26 mouse cellular contexts compared by ENCODE assay signal in genomic region chr5:69721351-69722006, GRCm38 (mm10).
"Had no signal": no experiment of that assay in that cellular context is flagged by ENCODE, and none has a peak within 500 bp of the region (broad histone marks: within the 10 kb centered on the region; RNA-seq: fewer than 3 reads in every experiment).

No protein-coding gene starts in this region.

- H3K36me3 ChIP-seq: hindbrain, embryonic 10.5 days; hindbrain, embryonic 12.5 days; intestine, embryonic 15.5 days; limb, embryonic 10.5 days; limb, embryonic 12.5 days; liver, embryonic 13.5 days; liver, embryonic 15.5 days had no signal

- H3K27ac ChIP-seq: gastrocnemius, adult 2 months; heart, adult 2 months; hindbrain, embryonic 10.5 days; hindbrain, embryonic 12.5 days; hindbrain, embryonic 14.5 days; intestine, embryonic 15.5 days; layer of hippocampus, adult 2 months; left cerebral cortex, adult 2 months; limb, embryonic 10.5 days; limb, embryonic 12.5 days; liver, embryonic 13.5 days; liver, embryonic 15.5 days had no signal

- H3K27me3 ChIP-seq: hindbrain, embryonic 12.5 days; intestine, embryonic 15.5 days; limb, embryonic 12.5 days; liver, embryonic 13.5 days; liver, embryonic 15.5 days had no signal

- ATAC-seq: forebrain, embryonic 16.5 days; hindbrain, embryonic 16.5 days; inflammation-experienced regulatory T-cells, adult 6 months; intestine, embryonic 15.5 days; intestine, postnatal 0 days; liver, postnatal 0 days had no signal

- H3K9ac ChIP-seq: hindbrain, embryonic 12.5 days; hindbrain, embryonic 14.5 days; intestine, embryonic 15.5 days; limb, embryonic 12.5 days; liver, embryonic 13.5 days; liver, embryonic 15.5 days; liver, postnatal 0 days had no signal

- H3K4me2 ChIP-seq: hindbrain, embryonic 12.5 days; hindbrain, embryonic 14.5 days; intestine, embryonic 15.5 days; limb, embryonic 12.5 days; liver, embryonic 11.5 days; liver, embryonic 13.5 days; liver, embryonic 15.5 days had no signal

- H3K4me1 ChIP-seq: hindbrain, embryonic 10.5 days; hindbrain, embryonic 12.5 days; intestine, embryonic 15.5 days; limb, embryonic 10.5 days; limb, embryonic 12.5 days; liver, embryonic 13.5 days; liver, embryonic 15.5 days had no signal

- H3K4me3 ChIP-seq: gastrocnemius, adult 2 months; heart, adult 2 months; hindbrain, embryonic 10.5 days; hindbrain, embryonic 12.5 days; intestine, embryonic 15.5 days; layer of hippocampus, adult 2 months; left cerebral cortex, adult 2 months; limb, embryonic 10.5 days; limb, embryonic 12.5 days; liver, embryonic 13.5 days; liver, embryonic 15.5 days had no signal

- DNase-seq: gastrocnemius, adult 2 months; gastrocnemius, postnatal 10 days; gastrocnemius, postnatal 25 days; heart, adult 2 months; kidney, adult 18-20 months; kidney, adult 8-10 months; kidney, postnatal 10 days; kidney, postnatal 25 days; kidney, postnatal 4 days; liver; liver, embryonic 13.5 days; liver, postnatal 0 days had no signal

- H3K9me3 ChIP-seq: hindbrain, embryonic 10.5 days; hindbrain, embryonic 12.5 days; intestine, embryonic 15.5 days; limb, embryonic 10.5 days; limb, embryonic 12.5 days; liver, embryonic 13.5 days; liver, embryonic 15.5 days had no signal
